Comparison of ENCODE assay signal across 10 mouse cellular contexts in genomic region chr7:3606798-3607197, GRCm38 (mm10). TPM values are rescaled to one million over a fixed set of nuclear protein-coding genes. Genes with fewer than 3 reads are reported as not detected.
DNase-seq lines count a peak whose midpoint lies in the region; ATAC-seq and TF ChIP-seq lines count a peak whose summit lies in the region.
"Had no signal": no experiment of that assay in that cellular context is flagged by ENCODE, and none has a peak within 500 bp of the region (broad histone marks: within the 10 kb centered on the region; RNA-seq: fewer than 3 reads in every experiment).

No protein-coding gene starts in this region.

- no peak overlapping the region for H3K4me2 ChIP-seq in kidney, embryonic 14.5 days (replicated peaks; ENCODE audit: low read depth, low read length)

- no peaks in the 10 kb centered on the region for H3K27me3 ChIP-seq in liver, adult 2 months (ENCODE audit: control insufficient read depth, insufficient read depth, low read length)
- H3K27me3 ChIP-seq in kidney, embryonic 14.5 days (ENCODE audit: control insufficient read depth, insufficient read depth, low read length): no peaks in the 10 kb centered on the region

- peaks cover 7% of the 10 kb centered on the region for H3K4me1 ChIP-seq in liver, adult 2 months (ENCODE audit: control insufficient read depth, insufficient read depth, low read length)
- H3K4me1 ChIP-seq in kidney, embryonic 14.5 days (ENCODE audit: control insufficient read depth, insufficient read depth, low read length): no peaks in the 10 kb centered on the region

- 14% methylated on average over 2 of the region's 2 CpGs for WGBS in liver, adult 2 months
- WGBS in kidney, embryonic 14.5 days: 29% methylated on average over 2 of the region's 2 CpGs

- H3K36me3 ChIP-seq in liver, adult 2 months (ENCODE audit: control insufficient read depth, insufficient read depth, low read length): no peaks in the 10 kb centered on the region
- no peaks in the 10 kb centered on the region for H3K36me3 ChIP-seq in kidney, embryonic 14.5 days (ENCODE audit: control insufficient read depth, insufficient read depth, low read length)

- no peaks in the 10 kb centered on the region for H3K79me2 ChIP-seq in liver, adult 2 months (ENCODE audit: control insufficient read depth, insufficient read depth, low read length)

- H3K9me3 ChIP-seq in kidney, embryonic 14.5 days (ENCODE audit: control insufficient read depth, low read length): no peaks in the 10 kb centered on the region

- peak; percentile 33; the same call in 1 of the 2 replicates for TF ChIP-seq CTCF in liver, adult 2 months (IDR thresholded peaks at IDR 0.05; ENCODE audit: low read depth, low read length)

- DNase-seq in liver, adult 2 months (ENCODE audit: extremely low read depth, low read depth, low spot score): peak; percentile 66
- DNase-seq in liver (no peak), WW6 (ENCODE audit: low read depth, low spot score) (peak; percentile 67)
- peak; percentile 20 for DNase-seq in retina, postnatal 7 days (ENCODE audit: low read depth, low spot score)
- no peak for DNase-seq in ovary, adult 18-20 months (ENCODE audit: low spot score)
- DNase-seq in T-cell, adult 2 months (ENCODE audit: low spot score): no peak
- DNase-seq in left cerebral cortex, adult 18-20 months (ENCODE audit: low spot score in 2 of 2): no peak

- no peak for TF ChIP-seq POLR2A in liver, adult 2 months (IDR thresholded peaks at IDR 0.05; ENCODE audit: extremely low read depth, insufficient read depth, low read length)

- peak; percentile 62 for ATAC-seq in kidney, embryonic 14.5 days (ENCODE audit: low FRiP score, low TSS enrichment)

- H3K9ac ChIP-seq in liver, adult 2 months (ENCODE audit: low read depth, low read length): no peak overlapping the region
- no peak overlapping the region for H3K9ac ChIP-seq in kidney, embryonic 14.5 days (ENCODE audit: low read depth, low read length)

- no peak overlapping the region for H3K4me3 ChIP-seq in liver, adult 2 months (ENCODE audit: insufficient read depth, low read depth, low read length)
- H3K4me3 ChIP-seq in kidney, embryonic 14.5 days (ENCODE audit: low read length): no peak overlapping the region
- H3K4me3 ChIP-seq: erythroblast, embryonic 14.5 days; myocyte had no signal

- H3K27ac ChIP-seq in liver, adult 2 months (replicated peaks; ENCODE audit: insufficient read depth, low read depth, low read length): no peak overlapping the region
- H3K27ac ChIP-seq in kidney, embryonic 14.5 days (ENCODE audit: low read depth, low read length): no peak overlapping the region

RNA-seq across cellular contexts. Expression of gene Oscar, which starts 9.2 kb away (rescaled TPM):
- total RNA-seq in liver, adult 2 months (2014; rRNA removed): not detected in 2 replicates
- 0.05 TPM in 1 of 2 replicates, not detected in the other for polyA plus RNA-seq in liver, adult 2 months (2012; rRNA removed)
- polyA plus RNA-seq in kidney, embryonic 14.5 days (2014; fragmentation: Nextera tagmentation; extraction: Ambion mirVana): 0.15 and 0.39 TPM in 2 replicates
- 1 to 10 TPM in 1 of 2 experiments, under 1 TPM in 1; 0.87 to 1.1 TPM for total RNA-seq in left cerebral cortex, adult 18-20 months (2021)
- polyA plus RNA-seq: erythroblast, embryonic 14.5 days; myocyte had no signal

RNA-seq across cellular contexts. Expression of gene Ndufa3, which starts 10.4 kb away (rescaled TPM):
- total RNA-seq in liver, adult 2 months (2014; rRNA removed): 81.8 and 106 TPM in 2 replicates
- polyA plus RNA-seq in liver, adult 2 months (2012; rRNA removed): 380 and 395 TPM in 2 replicates
- 463 and 564 TPM in 2 replicates for polyA plus RNA-seq in kidney, embryonic 14.5 days (2014; fragmentation: Nextera tagmentation; extraction: Ambion mirVana)
- 100 to 1,000 TPM; 543 to 558 TPM for total RNA-seq in left cerebral cortex, adult 18-20 months (2021)

RNA-seq across cellular contexts. Expression of gene Tfpt, which starts 22.9 kb away (rescaled TPM):
- total RNA-seq in liver, adult 2 months (2014; rRNA removed): 4.3 and 4.8 TPM in 2 replicates
- polyA plus RNA-seq in liver, adult 2 months (2012; rRNA removed): 5.2 and 5.7 TPM in 2 replicates
- 24.2 and 34.9 TPM in 2 replicates for polyA plus RNA-seq in kidney, embryonic 14.5 days (2014; fragmentation: Nextera tagmentation; extraction: Ambion mirVana)
- total RNA-seq in left cerebral cortex, adult 18-20 months (2021): 10 to 100 TPM; 37.0 to 39.4 TPM

RNA-seq across cellular contexts. Expression of gene Prpf31, which starts 23.0 kb away (rescaled TPM):
- 7.9 and 9.3 TPM in 2 replicates for total RNA-seq in liver, adult 2 months (2014; rRNA removed)
- polyA plus RNA-seq in liver, adult 2 months (2012; rRNA removed): 9.5 and 13.0 TPM in 2 replicates
- 89.4 and 114 TPM in 2 replicates for polyA plus RNA-seq in kidney, embryonic 14.5 days (2014; fragmentation: Nextera tagmentation; extraction: Ambion mirVana)
- total RNA-seq in left cerebral cortex, adult 18-20 months (2021): 10 to 100 TPM; 53.0 to 55.2 TPM

RNA-seq across cellular contexts. Expression of gene Cnot3, which starts 38.3 kb away (rescaled TPM):
- 4.2 and 6.4 TPM in 2 replicates for total RNA-seq in liver, adult 2 months (2014; rRNA removed)
- polyA plus RNA-seq in liver, adult 2 months (2012; rRNA removed): 22.3 and 29.3 TPM in 2 replicates
- 67.3 and 74.0 TPM in 2 replicates for polyA plus RNA-seq in kidney, embryonic 14.5 days (2014; fragmentation: Nextera tagmentation; extraction: Ambion mirVana)
- total RNA-seq in left cerebral cortex, adult 18-20 months (2021): 10 to 100 TPM; 48.4 to 59.5 TPM

Comparison
In these comparisons a context has a peak if more than half of its experiments do, and no peak if none do; other contexts are left out.
1. DNase-seq: peak in liver, adult 2 months (single experiment), WW6 (single experiment) and retina, postnatal 7 days (single experiment); none in liver (single experiment), ovary, adult 18-20 months (single experiment), T-cell, adult 2 months (single experiment) and left cerebral cortex, adult 18-20 months (0 of 2).